Mouse (Mus musculus): ENCODE results near the gene Pabpc1l.
"Not testable (repeated sequence)": the region's sequence is repeated elsewhere in the genome, so short reads cannot be mapped to it uniquely, and the experiment has no call there.

Gene Pabpc1l

DNA sequence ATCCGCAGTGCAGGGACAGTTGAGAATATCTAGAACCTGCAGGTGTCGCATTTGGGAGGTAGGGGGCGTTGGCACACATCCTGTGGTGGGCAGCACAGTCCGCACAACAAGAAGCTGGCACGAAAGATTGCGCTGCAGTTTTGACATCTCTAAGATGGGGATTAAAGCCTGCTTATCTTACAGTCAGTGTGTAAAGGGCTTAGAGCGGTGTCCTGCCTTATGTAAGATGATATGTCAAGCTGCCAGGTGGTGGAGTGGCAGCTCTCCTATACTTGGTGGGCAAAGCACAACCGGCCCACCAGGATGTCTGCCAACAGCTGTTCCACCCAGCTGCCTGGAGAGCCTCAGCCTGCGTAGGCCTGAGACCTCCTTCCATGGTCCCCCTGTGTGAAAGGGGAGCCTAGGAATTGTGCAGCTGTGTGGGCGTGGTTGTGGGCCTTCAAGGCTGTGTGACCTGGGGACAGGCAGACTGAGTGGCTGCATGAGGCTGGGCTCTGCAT lies 11.3 kb downstream of the Pabpc1l start:
- no peak for DNase-seq (ENCODE audit: extremely low spot score, low read depth, low spot score)

DNA sequence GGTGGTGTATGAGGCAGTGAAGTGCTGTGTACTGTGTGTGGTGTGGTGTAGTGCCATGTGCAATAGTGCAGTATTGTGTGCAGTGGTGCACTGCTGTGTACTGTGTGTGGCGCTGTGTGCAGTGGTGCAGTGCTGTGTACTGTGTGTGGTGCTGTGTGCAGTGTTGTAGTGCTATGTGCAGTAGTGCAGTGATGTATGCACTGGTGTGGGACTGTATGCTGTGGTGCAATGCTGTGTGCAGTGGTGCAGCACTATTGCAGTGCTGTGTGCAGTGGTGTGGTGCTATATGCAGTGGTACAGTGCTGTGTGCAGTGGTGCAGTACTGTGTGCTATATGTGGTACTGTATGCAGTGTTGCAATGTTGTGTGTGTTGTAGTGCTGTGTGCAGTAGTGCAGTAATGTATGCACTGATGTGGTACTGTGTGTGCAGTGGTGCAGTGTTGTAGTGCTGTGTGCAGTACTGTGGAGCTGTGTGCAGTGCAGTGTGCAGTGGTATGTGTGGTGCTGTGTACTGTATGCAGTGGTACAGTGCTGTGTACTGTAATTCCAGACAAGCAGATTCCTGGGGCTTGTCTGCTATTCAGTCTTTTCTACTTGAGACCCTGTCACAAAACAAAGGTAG lies 13.3 kb downstream of the Pabpc1l start:
- no peak for DNase-seq (ENCODE audit: extremely low spot score, low read depth, low spot score)

DNA sequence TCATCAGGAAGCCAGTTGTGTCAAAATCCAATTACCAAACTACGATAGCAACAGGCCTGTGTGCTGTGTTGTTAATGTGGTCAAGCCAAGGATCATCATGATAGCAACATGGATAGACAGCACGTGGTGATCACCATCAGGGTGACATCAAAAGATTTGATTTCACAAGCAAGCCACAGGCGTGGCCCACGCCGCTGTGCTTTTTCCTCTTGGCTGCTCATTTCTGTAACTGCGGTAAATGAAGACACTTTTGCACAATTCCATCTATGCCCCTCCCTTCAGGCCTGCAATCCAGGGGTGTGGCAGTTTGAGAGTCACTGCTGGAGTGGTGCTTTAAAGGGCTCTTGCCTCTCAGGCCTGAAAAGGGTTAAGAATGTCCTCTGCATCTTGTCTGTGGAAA lies 15.7 kb downstream of the Pabpc1l start:
- DNase-seq (ENCODE audit: extremely low spot score, low read depth, low spot score), result no peak

DNA sequence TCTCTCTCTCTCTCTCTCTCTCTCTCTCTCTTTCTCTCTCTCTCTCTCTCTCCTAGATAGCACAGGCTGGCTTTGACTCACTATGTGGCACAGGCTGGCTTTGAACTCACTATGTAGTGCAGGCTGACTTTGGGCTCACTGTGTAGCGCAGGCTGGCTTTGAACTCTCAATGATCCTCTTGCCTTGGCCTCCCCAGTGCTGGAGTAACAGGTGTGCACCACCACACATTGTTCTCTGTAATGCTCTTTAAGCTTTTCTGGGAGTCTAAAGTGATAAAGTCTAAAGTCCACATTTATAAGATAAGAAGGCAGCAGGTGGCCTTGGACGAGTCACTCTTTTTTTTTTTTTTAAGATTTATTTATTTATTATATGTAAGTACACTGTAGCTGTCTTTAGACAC lies 16.3 kb downstream of the Pabpc1l start:
- no peak for DNase-seq (ENCODE audit: extremely low spot score, low read depth, low spot score)

DNA sequence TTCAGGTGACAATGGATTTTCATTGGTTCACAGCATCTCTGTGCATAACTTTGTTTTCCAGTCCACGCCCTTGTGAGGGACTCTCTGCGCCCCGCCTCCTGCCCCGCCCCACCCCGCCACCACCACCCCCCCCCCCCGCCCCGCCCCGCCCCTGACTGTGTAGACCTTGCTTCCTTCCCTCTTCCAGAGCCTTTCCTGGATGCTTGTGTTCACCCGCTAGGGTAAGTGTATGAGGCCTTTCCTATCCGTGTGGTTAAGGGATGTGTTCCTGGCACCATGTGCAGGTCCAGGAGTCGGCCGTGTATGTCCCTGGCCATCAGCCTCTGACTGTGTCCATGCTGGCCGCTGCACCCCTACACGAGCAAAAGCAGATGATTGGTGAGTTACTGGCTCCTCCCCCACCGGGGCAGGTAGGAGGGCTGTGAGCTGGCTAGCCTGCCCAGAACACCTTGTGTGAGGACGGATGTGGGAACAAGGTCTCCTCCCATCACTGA lies 22.0 kb downstream of the Pabpc1l start:
- no peak for DNase-seq (ENCODE audit: extremely low spot score, low read depth, low spot score)

DNA sequence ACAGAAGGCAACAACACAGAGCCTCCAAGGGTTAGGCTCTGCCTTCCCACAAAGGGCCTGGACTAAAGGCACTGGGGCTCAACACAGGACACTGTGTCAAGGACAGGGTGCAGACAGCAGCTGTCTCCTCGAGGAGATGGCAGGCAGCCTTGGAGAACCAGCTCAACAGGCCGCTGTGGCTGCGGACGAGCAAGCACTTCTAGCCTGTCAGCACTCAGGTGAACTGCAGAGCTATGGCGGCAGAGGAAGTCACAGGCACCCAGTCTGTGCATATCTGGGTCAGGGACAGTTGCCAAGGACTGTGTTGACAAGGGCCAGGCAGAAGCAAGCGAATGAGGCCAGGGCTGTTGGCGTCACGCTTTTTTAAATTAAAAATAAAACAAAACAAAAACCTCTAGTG lies 28.5 kb downstream of the Pabpc1l start:
- DNase-seq (ENCODE audit: extremely low spot score, low read depth, low spot score), result no peak

DNA sequence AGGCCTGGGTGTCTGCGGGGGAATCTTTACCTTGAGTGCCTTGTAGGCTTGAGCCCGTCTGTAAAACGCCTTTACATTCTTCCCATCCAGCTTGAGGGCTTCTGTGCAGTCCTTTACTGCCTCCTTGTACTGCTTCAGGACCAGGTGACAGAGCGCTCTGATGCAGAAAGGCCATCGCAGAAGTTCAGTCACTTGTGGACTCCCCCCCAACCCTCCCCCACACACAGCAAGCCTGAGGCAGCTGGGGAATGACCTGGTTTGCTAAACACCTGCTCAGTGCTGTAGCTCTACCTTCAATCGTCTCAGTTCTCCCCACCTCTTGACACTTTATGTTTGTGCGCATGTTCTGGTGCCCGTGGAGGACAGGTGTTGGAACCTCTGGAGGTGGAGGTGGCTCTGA lies 29.4 kb downstream of the Pabpc1l start:
- DNase-seq (ENCODE audit: extremely low spot score, low read depth, low spot score), result no peak

DNA sequence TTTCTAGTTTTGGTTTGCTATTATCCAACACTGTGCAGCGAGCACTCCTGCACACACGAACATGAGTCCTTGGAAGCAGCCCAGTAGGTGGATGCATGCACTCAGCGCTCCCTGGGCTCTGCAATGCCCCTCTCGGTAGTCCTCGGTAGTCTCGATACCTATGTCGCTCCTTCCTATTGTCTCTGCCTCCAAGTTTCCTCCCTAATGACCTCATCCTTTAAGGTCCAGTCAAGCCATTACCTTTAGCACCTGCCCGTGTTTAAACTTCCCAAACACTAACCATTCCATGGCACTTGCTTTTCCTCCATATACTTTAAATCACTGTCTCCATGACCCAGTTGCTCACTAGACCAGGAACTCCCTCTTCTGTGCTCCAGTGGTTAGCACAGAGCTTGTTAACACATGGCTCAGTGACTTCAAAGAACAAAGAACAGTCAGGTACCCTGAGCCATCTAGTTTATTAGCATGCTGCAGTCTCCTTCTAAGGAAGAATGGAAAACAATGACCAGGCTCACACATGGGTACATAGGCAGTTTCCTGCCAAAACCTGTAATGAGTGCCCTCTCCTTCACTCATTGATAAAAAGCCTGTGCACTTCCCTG lies 34.5 kb downstream of the Pabpc1l start:
- DNase-seq (ENCODE audit: extremely low spot score, low read depth, low spot score), result no peak

DNA sequence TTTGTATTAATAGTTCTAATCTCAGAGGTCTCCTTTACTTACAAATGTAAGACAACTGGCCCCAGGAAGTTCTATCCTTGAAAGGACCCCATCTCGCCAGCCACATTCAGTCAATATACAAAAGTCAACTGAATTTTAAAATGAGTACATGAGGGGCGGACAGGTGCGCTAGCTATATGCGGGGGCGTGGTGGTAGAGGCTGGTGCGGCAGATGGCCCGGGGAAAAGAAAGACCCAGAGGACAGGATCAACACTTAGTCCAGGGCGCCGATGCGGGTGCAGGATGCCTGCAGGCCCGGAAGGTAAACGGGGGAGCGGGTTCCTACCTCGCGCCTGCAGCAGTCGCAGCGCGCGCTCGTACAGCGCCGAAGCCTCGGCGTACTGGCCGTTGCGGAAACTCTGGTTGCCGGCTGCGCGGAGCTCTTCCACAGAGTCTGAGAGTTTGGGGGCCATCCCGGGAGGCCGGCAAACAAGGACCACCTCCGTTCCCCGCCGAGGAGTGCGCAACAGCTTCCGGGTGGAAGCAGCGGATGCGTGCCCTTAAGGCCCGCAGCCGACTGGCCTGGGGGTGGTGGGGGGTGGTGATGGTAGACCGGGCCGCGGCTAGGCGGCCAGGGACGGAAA lies 45.0 kb downstream of the Pabpc1l start, which contains the start of gene Stk4:
TSS of gene Stk4 (plus strand) at position 181 of the 623 bp plus-strand sequence.
- DNase-seq (ENCODE audit: extremely low spot score, low read depth, low spot score), result no peak

DNA sequence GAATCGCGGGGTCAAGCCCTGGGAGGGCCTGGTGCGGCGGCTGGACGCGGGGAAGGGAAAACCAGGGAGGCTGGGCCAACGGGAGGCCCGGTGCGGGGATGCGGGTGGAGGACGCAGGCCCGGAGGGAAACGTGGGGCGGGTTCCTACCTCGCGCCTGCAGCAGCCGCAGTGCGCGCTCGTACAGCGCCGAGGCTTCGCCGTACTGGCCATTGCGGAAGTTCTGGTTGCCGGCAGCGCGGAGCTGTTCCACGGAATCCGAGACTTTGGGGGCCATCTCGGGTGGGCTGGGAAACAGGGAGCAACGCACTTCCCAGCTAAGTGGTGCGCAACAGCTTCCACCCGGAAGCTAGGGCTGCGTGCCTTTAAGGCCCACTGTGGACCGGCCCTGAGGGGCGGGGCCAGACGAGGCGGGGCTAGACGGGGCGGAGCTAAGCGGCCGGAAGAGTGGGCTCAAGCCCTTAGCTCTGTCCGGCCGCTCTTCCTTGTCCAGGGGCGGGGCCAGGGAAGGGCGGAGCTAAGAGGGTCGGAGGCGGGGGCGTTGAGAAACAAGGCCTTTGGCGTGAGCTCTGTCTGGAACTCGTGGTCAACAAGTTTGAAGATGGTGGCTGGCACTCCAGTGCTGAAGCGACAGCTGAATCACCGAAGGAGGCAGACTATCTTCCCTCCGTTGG lies 45.7 kb downstream of the Pabpc1l start, which contains the start of gene Tomm34:
TSS of gene Tomm34 (minus strand) at position 405 of the 672 bp plus-strand sequence.
- DNase-seq (ENCODE audit: extremely low spot score, low read depth, low spot score), result peak; percentile 56

DNA sequence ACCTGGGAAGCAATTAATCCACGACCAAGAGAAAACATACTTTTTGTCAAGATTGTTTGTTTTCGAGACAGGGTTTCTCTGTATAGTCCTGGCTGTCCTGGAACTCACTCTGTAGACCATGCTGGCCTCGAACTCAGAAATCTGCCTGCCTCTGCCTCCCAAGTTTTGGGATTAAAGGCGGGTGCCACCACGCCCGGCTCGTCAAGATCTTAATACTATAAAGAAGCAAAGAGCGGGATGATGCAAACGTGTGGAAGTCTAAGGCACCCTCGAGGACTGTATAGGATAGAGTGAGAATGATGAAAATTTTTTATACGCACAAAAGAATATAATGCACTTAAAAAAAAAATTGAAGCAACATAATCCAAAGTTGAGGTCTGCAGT lies 46.2 kb downstream of the Pabpc1l start:
- DNase-seq (ENCODE audit: extremely low spot score, low read depth, low spot score), result not testable (repeated sequence)

DNA sequence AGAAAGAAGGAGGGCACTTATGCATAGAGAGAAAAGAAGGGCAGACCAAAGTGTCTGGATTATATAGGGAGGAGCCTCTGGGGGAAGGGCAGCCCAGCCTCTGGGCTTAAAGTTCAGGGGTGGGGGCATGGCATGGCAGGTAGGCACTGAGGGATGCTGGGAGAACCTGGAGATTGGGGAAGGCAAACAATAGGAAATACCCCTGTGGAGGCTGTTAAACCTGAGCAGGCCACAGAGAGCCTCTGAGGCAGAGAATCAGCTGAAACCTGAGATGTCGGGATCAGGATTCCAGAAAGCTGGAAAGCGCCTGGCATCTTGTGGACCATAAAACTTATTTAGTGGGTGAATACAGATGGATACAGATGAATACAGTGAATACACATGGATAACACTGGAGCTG lies 46.9 kb downstream of the Pabpc1l start:
- DNase-seq (ENCODE audit: extremely low spot score, low read depth, low spot score), result no peak

DNA sequence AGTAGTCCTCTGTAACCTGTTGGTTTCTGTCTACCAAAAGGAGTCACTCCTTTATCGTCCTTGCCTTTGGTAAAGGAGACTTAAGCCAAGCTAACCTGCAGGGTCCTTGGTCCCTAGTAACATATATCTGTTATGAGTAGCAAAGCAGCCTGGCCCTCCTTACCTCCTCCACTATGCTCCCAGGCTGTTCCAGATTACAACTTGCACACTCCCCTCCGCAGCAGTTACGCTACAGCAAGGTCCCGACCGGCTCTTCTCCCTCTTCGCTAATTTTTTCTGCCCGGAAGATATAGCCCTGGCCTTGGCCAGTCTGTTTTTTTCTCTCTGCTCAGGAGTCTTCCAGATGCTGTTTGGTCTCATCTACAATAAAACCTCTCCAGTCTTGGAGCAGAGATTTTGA lies 47.9 kb downstream of the Pabpc1l start:
- DNase-seq (ENCODE audit: extremely low spot score, low read depth, low spot score), result no peak

DNA sequence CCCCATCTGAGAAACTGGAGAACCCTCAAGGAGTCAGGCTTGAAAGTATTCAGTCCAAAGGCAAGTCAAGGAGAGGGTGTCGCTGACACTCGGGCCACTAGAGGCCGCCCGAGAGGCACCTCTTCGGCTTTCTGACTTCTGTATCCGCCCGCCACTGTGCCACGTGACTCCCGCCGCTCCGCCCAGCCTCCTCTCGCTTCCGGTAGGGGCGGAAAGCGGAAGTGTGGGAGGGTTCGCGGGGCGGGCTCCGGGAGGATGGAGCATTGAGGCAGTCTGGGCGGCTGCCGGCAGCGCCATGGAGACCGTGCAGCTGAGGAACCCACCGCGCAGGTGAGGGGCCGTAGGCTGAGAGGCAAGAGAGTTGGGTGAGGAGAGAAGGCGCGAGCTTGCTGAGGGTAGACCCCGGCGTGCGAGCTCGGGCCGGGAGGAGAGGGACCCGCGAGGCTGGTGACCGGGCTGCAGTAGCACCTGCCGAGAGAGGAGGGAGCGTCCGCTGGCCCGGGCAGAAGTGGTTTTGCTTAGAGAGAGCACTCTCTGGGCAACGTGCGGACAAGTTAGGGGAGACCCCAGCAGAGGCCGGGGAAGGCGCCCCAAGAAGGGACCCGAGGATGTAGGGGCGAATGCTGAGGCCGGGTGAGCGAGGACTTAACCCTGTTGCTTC lies 48.8 kb downstream of the Pabpc1l start:
- DNase-seq (ENCODE audit: extremely low spot score, low read depth, low spot score), result peak; percentile 94

DNA sequence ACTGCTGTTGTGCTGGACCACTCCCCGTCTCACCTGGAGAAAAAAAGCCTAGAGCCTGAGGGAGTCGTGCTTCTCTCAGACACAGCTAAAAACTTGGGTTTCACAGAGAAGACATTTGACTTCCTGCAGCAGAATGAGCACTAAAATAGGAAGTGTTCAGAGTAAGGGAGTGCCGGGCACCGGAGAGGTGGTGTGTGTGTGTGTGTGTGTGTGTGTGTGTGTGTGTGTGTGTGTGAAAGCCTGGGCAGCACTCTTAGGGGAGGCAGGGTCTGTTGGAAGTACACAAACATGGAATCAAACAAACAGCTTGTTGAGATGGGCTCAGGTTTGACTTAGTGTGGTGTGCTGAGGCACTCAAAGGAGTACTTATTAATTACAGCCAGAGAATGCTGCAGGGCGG lies 49.8 kb downstream of the Pabpc1l start:
- no peak for DNase-seq (ENCODE audit: extremely low spot score, low read depth, low spot score)

DNA sequence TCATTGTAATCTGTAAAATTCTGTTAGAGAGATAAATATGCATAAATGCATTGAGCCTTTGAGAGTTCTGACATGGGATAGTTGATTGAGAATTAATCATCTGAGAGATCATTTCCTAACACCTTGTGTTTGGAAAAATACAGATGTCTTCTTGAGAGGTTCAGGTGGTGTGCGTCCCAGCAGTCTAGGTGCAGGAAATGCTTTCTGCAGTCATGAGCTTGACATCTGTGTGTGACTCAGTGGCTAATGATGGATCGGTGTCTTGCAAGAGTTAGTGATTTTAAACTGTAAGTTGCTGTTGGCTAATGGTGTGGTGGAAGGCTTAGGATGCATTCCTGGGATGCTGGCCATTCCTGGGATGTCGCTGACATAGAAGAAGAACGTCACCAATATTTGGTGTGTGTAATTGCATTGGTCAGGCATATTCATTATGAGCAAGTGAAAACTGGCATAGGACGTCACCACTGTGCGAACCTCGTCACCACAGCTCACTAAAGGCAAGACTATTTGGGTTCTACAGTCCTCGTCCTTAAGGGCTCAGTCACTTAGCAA lies 51.7 kb downstream of the Pabpc1l start:
- no peak for DNase-seq (ENCODE audit: extremely low spot score, low read depth, low spot score)

DNA sequence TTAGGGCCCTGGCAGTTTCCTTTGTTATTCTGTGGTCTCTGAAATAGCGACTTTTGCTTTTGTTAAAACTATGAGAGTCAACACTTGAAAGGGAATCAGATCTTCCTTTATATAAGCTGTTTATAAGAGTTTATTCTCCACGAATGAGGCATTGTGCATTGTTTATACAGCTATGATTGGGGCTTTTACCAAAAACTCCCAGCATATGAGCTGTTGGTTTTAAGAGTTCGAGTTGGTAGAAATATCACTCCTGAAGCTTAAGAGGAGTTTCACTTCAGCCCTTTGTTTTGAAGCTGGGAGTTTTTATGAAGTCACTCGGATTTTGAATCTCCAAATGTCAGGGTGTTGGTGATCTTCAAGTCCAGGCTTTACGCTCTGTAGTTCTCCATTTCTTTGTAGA lies 52.6 kb downstream of the Pabpc1l start:
- DNase-seq (ENCODE audit: extremely low spot score, low read depth, low spot score), result no peak

DNA sequence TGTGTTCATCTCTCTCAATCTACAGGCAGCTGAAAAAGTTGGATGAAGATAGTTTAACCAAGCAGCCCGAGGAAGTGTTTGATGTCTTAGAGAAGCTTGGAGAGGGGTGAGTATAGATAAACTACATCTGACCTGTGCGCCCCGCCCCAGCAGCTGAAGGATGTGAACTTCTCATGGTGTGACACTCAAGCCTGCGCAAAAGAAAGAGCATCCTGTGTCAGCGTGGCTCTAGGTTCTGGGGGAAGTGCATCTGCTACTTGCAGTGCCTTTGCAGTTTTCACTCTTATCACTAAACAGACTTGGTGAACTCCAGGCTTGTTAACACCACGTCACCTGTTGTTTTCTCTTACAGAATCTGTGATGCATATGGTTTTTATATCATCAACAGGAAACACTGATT lies 54.2 kb downstream of the Pabpc1l start:
- DNase-seq (ENCODE audit: extremely low spot score, low read depth, low spot score), result no peak

DNA sequence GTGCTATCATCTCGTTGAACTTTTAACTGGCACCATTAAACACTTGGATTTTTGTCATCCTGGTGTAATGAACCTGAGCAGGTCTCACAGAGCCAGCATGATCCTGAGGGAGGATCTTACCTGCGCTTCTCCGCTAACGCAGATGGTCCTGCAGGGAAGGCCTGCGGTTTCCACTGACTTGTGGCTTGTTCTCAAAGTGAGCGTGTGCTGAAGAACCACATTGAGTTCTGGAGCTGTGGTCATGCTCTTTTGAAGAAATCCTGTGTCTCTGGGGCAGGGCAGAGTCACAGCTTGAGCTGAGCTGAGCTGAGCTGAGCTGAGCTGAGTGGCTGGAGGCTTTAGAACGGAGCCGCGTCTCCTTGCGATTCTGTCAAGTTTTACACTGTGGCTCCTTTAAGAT lies 56.3 kb downstream of the Pabpc1l start:
- no peak for DNase-seq (ENCODE audit: extremely low spot score, low read depth, low spot score)

DNA sequence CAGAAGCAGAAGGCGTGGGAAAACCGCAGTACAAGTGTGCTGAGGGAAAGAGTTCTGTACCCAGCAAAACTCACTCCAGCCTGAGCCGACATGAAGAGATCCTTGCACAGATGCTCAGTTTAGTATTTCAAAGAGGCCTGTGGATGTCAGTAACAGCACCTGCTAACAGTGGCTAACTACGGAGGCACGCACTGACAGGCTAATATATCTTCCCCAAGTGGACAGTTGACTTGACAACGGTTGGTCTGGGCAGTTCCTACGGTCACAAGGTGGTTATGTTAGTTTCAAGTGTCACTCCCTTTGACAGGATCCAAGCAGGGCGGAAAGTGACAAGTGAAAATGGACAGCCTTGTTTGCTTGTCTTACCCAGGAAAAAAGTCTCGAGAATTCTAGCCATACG lies 56.9 kb downstream of the Pabpc1l start:
- no peak for DNase-seq (ENCODE audit: extremely low spot score, low read depth, low spot score)

All from hindlimb bud, embryonic 11.5 days (tissue).